Mouse (Mus musculus): ENCODE measurements around the gene Nek6. TPM values are rescaled to one million over a fixed set of nuclear protein-coding genes. Genes with fewer than 3 reads are reported as not detected.
A peak's percentile ranks its signal among the peaks of the same experiment; 100 is the strongest.

The Nek6 gene
- polyA plus RNA-seq, 1 experiment = 25.6 TPM

DNA sequence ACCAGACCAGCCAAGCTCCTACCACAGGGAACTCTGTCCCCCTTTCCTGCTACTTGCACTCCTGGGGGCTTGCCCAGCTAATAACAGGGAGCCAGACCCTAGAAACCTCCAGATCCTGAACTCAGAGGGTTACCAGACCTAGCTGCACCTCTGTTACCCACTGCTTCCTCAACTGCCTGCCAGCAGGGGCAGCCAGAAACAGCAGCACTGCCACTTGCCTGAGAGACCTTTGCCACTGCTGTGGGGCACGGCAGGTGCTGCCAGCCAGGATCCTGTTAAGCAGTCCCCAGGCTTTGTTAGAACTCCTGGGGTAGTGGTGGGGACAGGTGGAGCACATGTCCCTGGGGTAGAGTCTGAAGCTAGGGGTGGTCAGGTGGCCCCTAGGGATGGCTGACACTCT, 30.1 kb downstream of the Nek6 start:
- no peak overlapping the region for H3K4me2 ChIP-seq (ENCODE audit: low read depth)
- H3K36me3 ChIP-seq (ENCODE audit: control insufficient read depth, insufficient read depth) = no peaks in the 10 kb centered on the region
- H3ac ChIP-seq (ENCODE audit: control insufficient read depth, insufficient read length) = no peak overlapping the region
- peak in 1 of 3 experiments; percentile 23 for TF ChIP-seq MYOD1 (IDR thresholded peaks at IDR 0.05; ENCODE audit: control insufficient read depth in 1 of 3, insufficient read length in 2 of 3, low read depth in 2 of 3)
- peak in 1 of 3 experiments; percentile 32 for TF ChIP-seq MYOG (IDR thresholded peaks at IDR 0.05; ENCODE audit: control insufficient read depth in 1 of 3, insufficient read depth in 1 of 3, insufficient read length in 2 of 3, low read depth in 2 of 3)
- no peak for TF ChIP-seq USF1 (IDR thresholded peaks at IDR 0.05; ENCODE audit: low read depth)
- no peak for TF ChIP-seq E2F4 (IDR thresholded peaks at IDR 0.05; ENCODE audit: insufficient read depth)
- H3K27me3 ChIP-seq (ENCODE audit: control insufficient read depth, insufficient read depth, insufficient read length) = no peaks in the 10 kb centered on the region
- H3K4me3 ChIP-seq = no peak overlapping the region
- H3K79me2 ChIP-seq (ENCODE audit: control insufficient read depth, insufficient read depth) = no peaks in the 10 kb centered on the region

DNA sequence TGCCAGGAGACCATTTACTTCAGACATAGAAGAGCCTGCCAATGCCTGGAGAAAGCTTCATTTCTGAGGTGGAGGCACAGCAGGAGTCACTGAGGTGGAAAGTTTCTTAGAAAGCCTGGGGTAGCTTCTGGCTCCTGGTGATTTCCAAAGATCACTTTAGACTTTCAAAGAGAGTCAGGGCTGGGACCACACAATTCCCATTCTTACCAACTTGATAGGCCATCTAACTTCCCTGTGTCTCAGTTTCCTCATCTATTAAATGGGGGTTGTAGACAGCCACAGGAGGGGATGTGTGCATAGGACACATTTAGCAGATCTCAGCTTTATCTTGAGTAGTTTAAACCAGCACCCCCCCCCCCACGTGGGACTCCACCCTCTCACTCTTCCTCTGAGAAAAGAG, 30.9 kb downstream of the Nek6 start:
- no peak overlapping the region for H3ac ChIP-seq (ENCODE audit: control insufficient read depth, insufficient read length)
- no peaks in the 10 kb centered on the region for H3K79me2 ChIP-seq (ENCODE audit: control insufficient read depth, insufficient read depth)
- H3K4me3 ChIP-seq = no peak overlapping the region
- H3K27me3 ChIP-seq (ENCODE audit: control insufficient read depth, insufficient read depth, insufficient read length) = no peaks in the 10 kb centered on the region
- TF ChIP-seq E2F4 (IDR thresholded peaks at IDR 0.05; ENCODE audit: insufficient read depth) = no peak
- no peak for TF ChIP-seq TCF3 (IDR thresholded peaks at IDR 0.05; ENCODE audit: insufficient read length, low read depth)
- TF ChIP-seq MAX (IDR thresholded peaks at IDR 0.05; ENCODE audit: low read depth) = no peak
- no peak for TF ChIP-seq MYOD1 (IDR thresholded peaks at IDR 0.05; ENCODE audit: control insufficient read depth in 1 of 3, insufficient read length in 2 of 3, low read depth in 2 of 3)
- no peak for TF ChIP-seq POLR2A (IDR thresholded peaks at IDR 0.05; ENCODE audit: insufficient read length, low read depth)
- TF ChIP-seq CEBPB (IDR thresholded peaks at IDR 0.05; ENCODE audit: insufficient read depth, poor library complexity, severe bottlenecking) = no peak
- no peak for TF ChIP-seq USF1 (IDR thresholded peaks at IDR 0.05; ENCODE audit: low read depth)
- TF ChIP-seq REST (IDR thresholded peaks at IDR 0.05; ENCODE audit: insufficient read depth, insufficient read length) = no peak
- no peak for TF ChIP-seq SRF (IDR thresholded peaks at IDR 0.05; ENCODE audit: control insufficient read depth, insufficient read length, low read depth)
- no peak for TF ChIP-seq TCF12 (IDR thresholded peaks at IDR 0.05; ENCODE audit: insufficient read depth, poor library complexity, severe bottlenecking)
- no peak for TF ChIP-seq MYOG (IDR thresholded peaks at IDR 0.05; ENCODE audit: control insufficient read depth in 1 of 3, insufficient read depth in 1 of 3, insufficient read length in 2 of 3, low read depth in 2 of 3)
- no peak for TF ChIP-seq POLR2AphosphoS2 (IDR thresholded peaks at IDR 0.05; ENCODE audit: insufficient read length, low read depth)
- no peak overlapping the region for H3K4me2 ChIP-seq (ENCODE audit: low read depth)
- H3K36me3 ChIP-seq (ENCODE audit: control insufficient read depth, insufficient read depth) = no peaks in the 10 kb centered on the region

GRCm38 (mm10) chr2:38543158-38543557, 31.7 kb downstream of the Nek6 start:
- H3ac ChIP-seq (ENCODE audit: control insufficient read depth, insufficient read length) = no peak overlapping the region
- no peaks in the 10 kb centered on the region for H3K36me3 ChIP-seq (ENCODE audit: control insufficient read depth, insufficient read depth)
- no peaks in the 10 kb centered on the region for H3K27me3 ChIP-seq (ENCODE audit: control insufficient read depth, insufficient read depth, insufficient read length)
- TF ChIP-seq CEBPB (IDR thresholded peaks at IDR 0.05; ENCODE audit: insufficient read depth, poor library complexity, severe bottlenecking) = no peak
- TF ChIP-seq POLR2A (IDR thresholded peaks at IDR 0.05; ENCODE audit: insufficient read length, low read depth) = no peak
- TF ChIP-seq POLR2AphosphoS2 (IDR thresholded peaks at IDR 0.05; ENCODE audit: insufficient read length, low read depth) = no peak
- no peak for TF ChIP-seq E2F4 (IDR thresholded peaks at IDR 0.05; ENCODE audit: insufficient read depth)
- no peak for TF ChIP-seq TCF3 (IDR thresholded peaks at IDR 0.05; ENCODE audit: insufficient read length, low read depth)
- TF ChIP-seq SRF (IDR thresholded peaks at IDR 0.05; ENCODE audit: control insufficient read depth, insufficient read length, low read depth) = no peak
- no peak for TF ChIP-seq MYOG (IDR thresholded peaks at IDR 0.05; ENCODE audit: control insufficient read depth in 1 of 3, insufficient read depth in 1 of 3, insufficient read length in 2 of 3, low read depth in 2 of 3)
- no peak for TF ChIP-seq TCF12 (IDR thresholded peaks at IDR 0.05; ENCODE audit: insufficient read depth, poor library complexity, severe bottlenecking)
- no peak for TF ChIP-seq MYOD1 (IDR thresholded peaks at IDR 0.05; ENCODE audit: control insufficient read depth in 1 of 3, insufficient read length in 2 of 3, low read depth in 2 of 3)
- TF ChIP-seq USF1 (IDR thresholded peaks at IDR 0.05; ENCODE audit: low read depth) = no peak
- TF ChIP-seq REST (IDR thresholded peaks at IDR 0.05; ENCODE audit: insufficient read depth, insufficient read length) = no peak
- TF ChIP-seq MAX (IDR thresholded peaks at IDR 0.05; ENCODE audit: low read depth) = no peak
- H3K4me2 ChIP-seq (ENCODE audit: low read depth) = no peak overlapping the region
- no peak overlapping the region for H3K4me3 ChIP-seq
- no peaks in the 10 kb centered on the region for H3K79me2 ChIP-seq (ENCODE audit: control insufficient read depth, insufficient read depth)

DNA sequence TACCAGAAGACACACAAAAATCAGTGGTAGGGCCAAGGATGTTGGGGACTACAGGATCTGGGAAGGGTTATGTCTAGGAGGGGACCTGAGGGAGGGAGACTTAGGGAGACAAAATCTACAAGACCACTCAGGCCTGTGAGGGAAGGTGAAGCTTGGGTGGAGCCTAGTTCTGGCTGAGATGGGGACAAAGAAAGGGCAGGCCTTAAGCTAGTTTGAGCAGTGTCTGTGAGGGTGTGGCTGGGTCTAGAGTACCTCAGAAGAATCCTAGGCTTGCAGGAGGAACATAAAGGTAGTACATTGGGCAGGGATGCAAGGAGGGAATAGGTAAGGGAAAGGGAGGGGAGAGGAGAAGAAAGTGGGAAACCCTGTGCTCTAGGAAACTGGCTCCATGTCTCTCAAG, 32.9 kb downstream of the Nek6 start:
- no peaks in the 10 kb centered on the region for H3K36me3 ChIP-seq (ENCODE audit: control insufficient read depth, insufficient read depth)
- peaks cover 3% of the 10 kb centered on the region for H3K79me2 ChIP-seq (ENCODE audit: control insufficient read depth, insufficient read depth)
- TF ChIP-seq MYOD1 (IDR thresholded peaks at IDR 0.05; ENCODE audit: control insufficient read depth in 1 of 3, insufficient read length in 2 of 3, low read depth in 2 of 3) (no peak), SRF (IDR thresholded peaks at IDR 0.05; ENCODE audit: control insufficient read depth, insufficient read length, low read depth) (no peak), TCF12 (IDR thresholded peaks at IDR 0.05; ENCODE audit: insufficient read depth, poor library complexity, severe bottlenecking) (no peak), USF1 (IDR thresholded peaks at IDR 0.05; ENCODE audit: low read depth) (no peak), REST (IDR thresholded peaks at IDR 0.05; ENCODE audit: insufficient read depth, insufficient read length) (no peak), TCF3 (IDR thresholded peaks at IDR 0.05; ENCODE audit: insufficient read length, low read depth) (no peak), MAX (IDR thresholded peaks at IDR 0.05; ENCODE audit: low read depth) (no peak), CEBPB (IDR thresholded peaks at IDR 0.05; ENCODE audit: insufficient read depth, poor library complexity, severe bottlenecking) (no peak), MYOG (IDR thresholded peaks at IDR 0.05; ENCODE audit: control insufficient read depth in 1 of 3, insufficient read depth in 1 of 3, insufficient read length in 2 of 3, low read depth in 2 of 3) (no peak), POLR2AphosphoS2 (IDR thresholded peaks at IDR 0.05; ENCODE audit: insufficient read length, low read depth) (no peak), E2F4 (IDR thresholded peaks at IDR 0.05; ENCODE audit: insufficient read depth) (no peak), POLR2A (IDR thresholded peaks at IDR 0.05; ENCODE audit: insufficient read length, low read depth) (no peak)
- no peak overlapping the region for H3K4me3 ChIP-seq
- H3K27me3 ChIP-seq (ENCODE audit: control insufficient read depth, insufficient read depth, insufficient read length) = no peaks in the 10 kb centered on the region
- H3K4me2 ChIP-seq (ENCODE audit: low read depth) = no peak overlapping the region
- no peak overlapping the region for H3ac ChIP-seq (ENCODE audit: control insufficient read depth, insufficient read length)

DNA sequence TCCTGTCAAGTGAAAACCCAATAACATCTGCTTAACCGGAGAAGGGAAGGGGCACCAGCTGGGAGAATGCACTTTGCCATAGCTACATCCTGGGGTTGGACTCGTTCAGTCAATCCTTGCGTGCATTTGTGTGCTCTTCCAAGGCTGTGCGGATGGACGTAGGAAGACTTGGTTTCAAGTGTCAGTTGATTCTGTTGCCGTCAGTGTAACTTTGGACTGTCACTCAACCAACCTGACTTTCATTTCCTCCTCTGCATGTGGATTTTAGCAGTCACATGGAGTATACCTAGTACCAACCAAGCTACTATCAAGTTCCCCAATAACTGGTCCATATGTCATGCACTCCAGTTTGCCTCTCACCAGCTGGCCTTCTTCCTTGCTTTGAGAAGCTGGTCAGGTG, 33.5 kb downstream of the Nek6 start:
- no peak overlapping the region for H3ac ChIP-seq (ENCODE audit: control insufficient read depth, insufficient read length)
- H3K79me2 ChIP-seq (ENCODE audit: control insufficient read depth, insufficient read depth) = peaks cover 6% of the 10 kb centered on the region
- H3K27me3 ChIP-seq (ENCODE audit: control insufficient read depth, insufficient read depth, insufficient read length) = no peaks in the 10 kb centered on the region
- no peak overlapping the region for H3K4me2 ChIP-seq (ENCODE audit: low read depth)
- no peak overlapping the region for H3K4me3 ChIP-seq
- TF ChIP-seq MYOG (IDR thresholded peaks at IDR 0.05; ENCODE audit: control insufficient read depth in 1 of 3, insufficient read depth in 1 of 3, insufficient read length in 2 of 3, low read depth in 2 of 3) (no peak), CEBPB (IDR thresholded peaks at IDR 0.05; ENCODE audit: insufficient read depth, poor library complexity, severe bottlenecking) (no peak), TCF12 (IDR thresholded peaks at IDR 0.05; ENCODE audit: insufficient read depth, poor library complexity, severe bottlenecking) (no peak), MAX (IDR thresholded peaks at IDR 0.05; ENCODE audit: low read depth) (no peak), TCF3 (IDR thresholded peaks at IDR 0.05; ENCODE audit: insufficient read length, low read depth) (no peak), E2F4 (IDR thresholded peaks at IDR 0.05; ENCODE audit: insufficient read depth) (no peak), USF1 (IDR thresholded peaks at IDR 0.05; ENCODE audit: low read depth) (no peak), REST (IDR thresholded peaks at IDR 0.05; ENCODE audit: insufficient read depth, insufficient read length) (no peak), MYOD1 (IDR thresholded peaks at IDR 0.05; ENCODE audit: control insufficient read depth in 1 of 3, insufficient read length in 2 of 3, low read depth in 2 of 3) (no peak), SRF (IDR thresholded peaks at IDR 0.05; ENCODE audit: control insufficient read depth, insufficient read length, low read depth) (no peak), POLR2A (IDR thresholded peaks at IDR 0.05; ENCODE audit: insufficient read length, low read depth) (no peak)
- no peaks in the 10 kb centered on the region for H3K36me3 ChIP-seq (ENCODE audit: control insufficient read depth, insufficient read depth)

Data from myocyte (in vitro differentiated cells).